In the genomic region with DNA sequence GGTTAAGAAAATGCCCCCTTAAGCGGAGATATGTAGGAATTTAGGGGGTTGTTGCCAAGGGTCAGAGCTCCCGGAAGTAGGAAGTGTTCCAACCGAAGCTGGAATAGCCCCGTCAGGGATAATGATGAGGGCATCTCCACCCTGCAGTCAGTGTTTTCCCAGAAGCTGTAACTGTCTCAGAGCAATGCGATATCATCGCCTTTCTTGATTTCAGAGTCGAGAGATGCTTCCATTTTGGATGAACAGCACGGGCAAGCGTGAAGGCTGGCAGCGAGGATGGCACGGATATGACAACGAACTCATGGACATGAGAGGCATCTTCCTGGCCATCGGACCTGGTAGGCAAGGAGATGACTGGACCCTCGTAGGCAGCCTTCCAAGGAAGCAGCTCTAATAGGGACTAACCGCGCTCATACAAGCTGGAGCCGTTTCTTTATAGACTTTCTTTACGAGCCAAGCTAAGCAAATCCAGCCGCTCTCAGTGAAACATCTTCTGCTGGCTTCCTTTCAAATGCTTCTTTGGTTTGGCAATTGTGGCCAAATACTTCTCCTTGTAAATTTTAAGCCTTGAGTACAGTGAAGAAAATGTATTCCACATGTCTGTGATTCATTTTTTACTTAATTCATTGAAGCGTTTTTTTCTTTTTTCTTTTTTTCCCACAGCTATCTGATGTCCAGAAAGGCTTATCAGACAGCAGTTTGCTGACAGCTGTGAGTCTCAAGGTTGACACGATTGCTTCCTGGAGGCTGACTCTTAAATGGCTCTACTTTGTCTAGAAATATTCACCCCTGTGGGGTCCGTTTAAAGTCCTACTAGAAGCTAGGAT, we compare ENCODE assay signal across 8 mouse cellular contexts.
DNase-seq lines count a peak whose midpoint lies in the region; ATAC-seq and TF ChIP-seq lines count a peak whose summit lies in the region.

No protein-coding gene starts in this region.

- H3K4me1 ChIP-seq in heart, postnatal 0 days (ENCODE audit: control insufficient read depth, insufficient read depth), result no peaks in the 10 kb centered on the region
- no peaks in the 10 kb centered on the region for H3K4me1 ChIP-seq in heart, adult 2 months (ENCODE audit: control insufficient read depth, insufficient read depth, low read length)
- no peaks in the 10 kb centered on the region for H3K4me1 ChIP-seq in stomach, postnatal 0 days (replicated peaks; ENCODE audit: control insufficient read depth, insufficient read depth)
- H3K4me1 ChIP-seq in forebrain, embryonic 16.5 days (replicated peaks; ENCODE audit: control insufficient read depth, insufficient read depth, low read length), result no peaks in the 10 kb centered on the region

- H3K27ac ChIP-seq in heart, postnatal 0 days (ENCODE audit: low read depth), result no peak overlapping the region
- H3K27ac ChIP-seq in heart, adult 2 months, result no peak overlapping the region
- no peak overlapping the region for H3K27ac ChIP-seq in stomach, postnatal 0 days (replicated peaks)
- no peak overlapping the region for H3K27ac ChIP-seq in forebrain, embryonic 16.5 days (ENCODE audit: low read length)

- TF ChIP-seq CTCF in heart, postnatal 0 days (IDR thresholded peaks at IDR 0.05; ENCODE audit: low read depth), result no peak
- no peak for TF ChIP-seq CTCF in heart, adult 2 months (IDR thresholded peaks at IDR 0.05)
- TF ChIP-seq CTCF in stomach, postnatal 0 days (IDR thresholded peaks at IDR 0.05; ENCODE audit: low read depth), result no peak

- no peaks in the 10 kb centered on the region for H3K79me2 ChIP-seq in heart, adult 2 months (replicated peaks; ENCODE audit: control insufficient read depth, insufficient read depth, low read length)

- H3K4me3 ChIP-seq in heart, postnatal 0 days (ENCODE audit: low read depth, low read length), result no peak overlapping the region
- H3K4me3 ChIP-seq in heart, adult 2 months, result no peak overlapping the region
- H3K4me3 ChIP-seq in stomach, postnatal 0 days (ENCODE audit: low read depth, low read length), result peak overlapping the region; percentile 10; the same call in 1 of the 2 replicates
- H3K4me3 ChIP-seq in forebrain, embryonic 16.5 days (replicated peaks; ENCODE audit: low read length), result no peak overlapping the region

- H3K4me2 ChIP-seq in heart, postnatal 0 days (ENCODE audit: low read depth, low read length), result peak overlapping the region; percentile 22; the same call in 1 of the 2 replicates
- H3K4me2 ChIP-seq in stomach, postnatal 0 days (replicated peaks; ENCODE audit: low read depth), result peak overlapping the region; percentile 40
- H3K4me2 ChIP-seq in forebrain, embryonic 16.5 days (ENCODE audit: low read length), result no peak overlapping the region

- ATAC-seq in heart, postnatal 0 days (ENCODE audit: insufficient read depth, low read depth), result no peak
- ATAC-seq in stomach, postnatal 0 days (ENCODE audit: low FRiP score, low TSS enrichment), result no peak
- ATAC-seq in forebrain, embryonic 16.5 days, result no peak

- DNase-seq in heart, postnatal 0 days (ENCODE audit: low spot score), result peak; percentile 23
- no peak for DNase-seq in heart, adult 2 months
- peak; percentile 25 for DNase-seq in urinary bladder, postnatal 14 days (ENCODE audit: low spot score)
- no peak for DNase-seq in urinary bladder, postnatal 10 days (ENCODE audit: low spot score)
- DNase-seq in layer of hippocampus, postnatal 10 days (ENCODE audit: low spot score in 2 of 2), result peak; percentile 6 to 13
- DNase-seq in stomach, postnatal 0 days (ENCODE audit: low spot score), result no peak
- no peak for DNase-seq in embryo, embryonic 10 days (ENCODE audit: low spot score)

- intact Hi-C loops in heart, adult 2 months (cut with DNase I), result no loop called here

- H3K9me3 ChIP-seq in heart, postnatal 0 days (replicated peaks; ENCODE audit: control insufficient read depth, low read length), result no peaks in the 10 kb centered on the region
- no peaks in the 10 kb centered on the region for H3K9me3 ChIP-seq in stomach, postnatal 0 days (ENCODE audit: control insufficient read depth, low read length)
- H3K9me3 ChIP-seq in forebrain, embryonic 16.5 days (ENCODE audit: control insufficient read depth, low read length), result no peaks in the 10 kb centered on the region

- no peaks in the 10 kb centered on the region for H3K27me3 ChIP-seq in heart, postnatal 0 days (ENCODE audit: control insufficient read depth, insufficient read depth, low read length)
- no peaks in the 10 kb centered on the region for H3K27me3 ChIP-seq in heart, adult 2 months (ENCODE audit: control insufficient read depth, insufficient read depth, low read length)
- no peaks in the 10 kb centered on the region for H3K27me3 ChIP-seq in stomach, postnatal 0 days (ENCODE audit: control insufficient read depth, insufficient read depth, low read length)
- H3K27me3 ChIP-seq in forebrain, embryonic 16.5 days (replicated peaks; ENCODE audit: control insufficient read depth, insufficient read depth, low read length), result no peaks in the 10 kb centered on the region

- H3K36me3 ChIP-seq in heart, postnatal 0 days (replicated peaks; ENCODE audit: control insufficient read depth, insufficient read depth, low read length), result no peaks in the 10 kb centered on the region
- H3K36me3 ChIP-seq in heart, adult 2 months (ENCODE audit: control insufficient read depth, insufficient read depth, low read length), result no peaks in the 10 kb centered on the region
- H3K36me3 ChIP-seq in stomach, postnatal 0 days (ENCODE audit: control insufficient read depth, insufficient read depth, low read length), result no peaks in the 10 kb centered on the region
- H3K36me3 ChIP-seq in forebrain, embryonic 16.5 days (ENCODE audit: control insufficient read depth, insufficient read depth), result no peaks in the 10 kb centered on the region

- WGBS in heart, postnatal 0 days, result 68% methylated on average over 22 of the region's 22 CpGs
- 65% methylated on average over 22 of the region's 22 CpGs for WGBS in heart, adult 2 months
- 61% methylated on average over 22 of the region's 22 CpGs for WGBS in stomach, postnatal 0 days
- WGBS in forebrain, embryonic 16.5 days, result 74% methylated on average over 22 of the region's 22 CpGs

- TF ChIP-seq POLR2A in heart, adult 2 months (IDR thresholded peaks at IDR 0.05; ENCODE audit: insufficient read depth, low read depth, low read length), result no peak

- no peak for TF ChIP-seq EP300 in heart, postnatal 0 days (IDR thresholded peaks at IDR 0.05; ENCODE audit: low read depth)
- TF ChIP-seq EP300 in heart, adult 2 months (IDR thresholded peaks at IDR 0.05; ENCODE audit: insufficient read depth, low read depth, low read length), result no peak
- TF ChIP-seq EP300 in stomach, postnatal 0 days (optimal IDR thresholded peaks at IDR 0.05), result no peak

- no peak overlapping the region for H3K9ac ChIP-seq in heart, postnatal 0 days (replicated peaks; ENCODE audit: low read depth, low read length)
- no peak overlapping the region for H3K9ac ChIP-seq in heart, adult 2 months (ENCODE audit: low read depth, low read length)
- no peak overlapping the region for H3K9ac ChIP-seq in stomach, postnatal 0 days (ENCODE audit: low read length)
- no peak overlapping the region for H3K9ac ChIP-seq in forebrain, embryonic 16.5 days (replicated peaks; ENCODE audit: low read depth, low read length)

Comparison
In these comparisons a context has a peak if more than half of its experiments do, and no peak if none do; other contexts are left out.
1. DNase-seq: peak in heart, postnatal 0 days (single experiment), urinary bladder, postnatal 14 days (single experiment) and layer of hippocampus, postnatal 10 days (2 of 2); none in heart, adult 2 months (0 of 2), urinary bladder, postnatal 10 days (single experiment), stomach, postnatal 0 days (single experiment) and embryo, embryonic 10 days (single experiment).